Mouse (Mus musculus) adrenal gland, postnatal 0 days (tissue): ENCODE results near the gene Gm49336. TPM values are rescaled to one million over a fixed set of nuclear protein-coding genes. Genes with fewer than 3 reads are reported as not detected.

ENCODE experiments used
- microRNA-seq: library from miRNA; unstranded; fragments of <30 nt; microRNA quantifications from one replicate; pipeline ENCODE4, GENCODE M21; 2016; ENCODE audit warnings: borderline replicate concordance; ENCODE audit not compliant: insufficient number of aligned reads
- polyA plus RNA-seq: library from polyadenylated mRNA; unstranded; fragments of >200 nt; fragmentation: Nextera tagmentation; extraction: Ambion mirVana; gene quantifications from 2 replicates; pipeline ENCODE4 v1.2.1, GENCODE M21; 2015

Gene Gm49336
- 17.5 and 19.5 TPM in 2 replicates for polyA plus RNA-seq

DNA sequence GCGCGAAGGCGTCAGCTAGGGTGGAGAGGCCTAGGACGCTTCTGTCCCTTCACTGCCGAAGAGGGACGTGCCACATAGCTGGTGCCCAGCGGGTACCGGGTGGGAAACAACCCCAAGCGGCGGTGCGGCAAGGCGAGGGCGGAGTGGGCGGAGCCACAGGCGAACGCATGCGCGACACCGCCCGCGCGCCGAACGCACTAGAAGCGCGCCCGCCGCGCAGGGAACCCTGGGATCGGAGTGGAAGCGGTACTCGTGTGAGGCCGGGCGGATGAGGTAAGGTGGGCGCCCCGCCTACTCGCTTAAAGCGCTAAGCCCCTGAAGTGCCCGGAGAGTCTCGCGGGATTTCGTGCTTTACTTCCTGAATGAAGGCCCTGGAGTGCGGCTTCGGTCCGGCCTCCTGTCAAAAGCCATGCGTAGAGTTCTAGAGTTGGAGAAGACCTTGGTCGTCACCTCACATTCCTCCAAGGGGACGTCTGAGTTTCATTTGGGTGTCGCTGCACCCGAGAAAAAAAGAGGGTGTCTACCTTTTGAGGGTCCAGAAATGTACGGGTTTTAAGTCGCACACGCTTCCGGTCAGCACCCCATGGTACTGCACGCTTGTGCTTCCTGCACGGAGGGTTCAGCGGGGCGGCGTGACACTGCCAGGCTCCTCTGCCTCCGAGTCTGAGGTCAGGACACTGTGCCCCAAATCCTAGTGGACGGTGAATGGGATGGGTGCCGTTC is at the start of gene Gm49336, which contains the start of gene Nupl1:
Gm49336 (minus strand) TSS at position 227 of the 723 bp plus-strand sequence.
Nupl1 (minus strand) TSS at position 151 of the 723 bp plus-strand sequence.

GRCm38 (mm10) chr14:60264990-60265876 is 13.9 kb upstream of the Gm49336 start, which contains the start of gene Mtmr6:
Gene Mtmr6, plus strand, starts transcription at chr14:60265228.

DNA sequence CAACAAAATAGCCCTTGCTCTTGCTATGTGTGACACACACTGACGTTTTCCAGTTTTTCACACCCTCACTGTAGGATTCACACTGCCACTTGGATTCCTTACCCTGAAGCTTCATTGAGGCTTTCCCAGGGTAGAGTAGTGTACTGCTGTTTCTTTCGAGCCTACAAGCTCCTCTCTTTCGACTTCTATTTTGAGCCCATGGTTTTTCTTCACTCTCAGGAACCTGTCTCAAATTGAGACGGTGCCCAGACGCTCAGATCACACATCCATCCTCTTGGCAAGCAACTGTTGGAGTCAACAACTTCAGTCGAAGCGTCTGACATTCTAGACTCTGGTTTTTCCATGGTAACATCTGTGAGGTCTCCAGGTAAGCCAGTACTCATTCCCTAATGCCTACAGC is 54.4 kb downstream of the Gm49336 start, which contains the start of gene Atp8a2:
Atp8a2 (minus strand) TSS at position 296 of the 400 bp plus-strand sequence.

Small RNA genes within 50 kb of the gene (microRNA-seq; reads per million reads assigned to microRNA genes)
- not detected for gene Mir719

Other genes starting within 250 kb of the Gm49336 start
- 2.1 and 6.6 TPM in 2 replicates for gene Atp8a2, start 54.3 kb downstream of the Gm49336 start, polyA plus RNA-seq
- 0.06 TPM in 1 of 2 replicates, not detected in the other for gene Nupl1, start 76 bp downstream of the Gm49336 start, polyA plus RNA-seq
- gene Mtmr6, start 13.7 kb upstream of the Gm49336 start, polyA plus RNA-seq, result 35.7 and 37.1 TPM in 2 replicates
- 6.8 and 11.5 TPM in 2 replicates for gene Amer2, start 121.8 kb upstream of the Gm49336 start, polyA plus RNA-seq